Mouse (Mus musculus): ENCODE data around the gene Strn. TPM values are rescaled to one million over a fixed set of nuclear protein-coding genes. Genes with fewer than 3 reads are reported as not detected.

The Strn gene
- polyA plus RNA-seq, 1 experiment from 2014 or later = 2.2 TPM

DNA sequence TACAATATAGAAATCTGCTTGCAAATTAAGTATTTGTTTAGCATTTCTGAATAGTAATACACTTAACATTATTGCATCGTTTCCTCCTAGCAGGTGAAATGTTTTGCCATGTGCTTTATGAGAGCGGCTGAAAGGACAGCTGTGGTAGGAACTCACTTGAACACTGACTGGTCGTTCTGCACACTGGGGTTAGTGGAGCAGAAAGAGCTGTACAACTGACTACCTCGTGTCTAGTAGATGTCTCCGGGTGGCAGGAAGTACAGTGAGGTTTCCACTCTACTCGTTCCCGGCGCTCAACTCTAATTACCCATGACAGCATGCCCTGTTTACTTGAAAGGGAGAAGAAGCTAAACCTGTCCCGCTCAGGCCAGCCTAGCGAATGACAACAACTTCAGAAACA, 82.2 kb downstream of the Strn start:
- Histone ChIP-seq H3K27ac (replicated peaks) (no peak overlapping the region), H3K4me2 (no peak overlapping the region), H3K27me3 (no peaks in the 10 kb centered on the region), H3K4me3 (replicated peaks) (no peak overlapping the region), H3K9ac (no peak overlapping the region), H3K9me3 (replicated peaks) (no peaks in the 10 kb centered on the region), H3K4me1 (replicated peaks) (no peaks in the 10 kb centered on the region), H3K36me3 (replicated peaks) (peaks cover 41% of the 10 kb centered on the region)
- ATAC-seq (ENCODE audit: insufficient read depth) = no peak
- WGBS (ENCODE audit: insufficient replicate concordance) = 80% methylated on average over 10 of the region's 10 CpGs

DNA sequence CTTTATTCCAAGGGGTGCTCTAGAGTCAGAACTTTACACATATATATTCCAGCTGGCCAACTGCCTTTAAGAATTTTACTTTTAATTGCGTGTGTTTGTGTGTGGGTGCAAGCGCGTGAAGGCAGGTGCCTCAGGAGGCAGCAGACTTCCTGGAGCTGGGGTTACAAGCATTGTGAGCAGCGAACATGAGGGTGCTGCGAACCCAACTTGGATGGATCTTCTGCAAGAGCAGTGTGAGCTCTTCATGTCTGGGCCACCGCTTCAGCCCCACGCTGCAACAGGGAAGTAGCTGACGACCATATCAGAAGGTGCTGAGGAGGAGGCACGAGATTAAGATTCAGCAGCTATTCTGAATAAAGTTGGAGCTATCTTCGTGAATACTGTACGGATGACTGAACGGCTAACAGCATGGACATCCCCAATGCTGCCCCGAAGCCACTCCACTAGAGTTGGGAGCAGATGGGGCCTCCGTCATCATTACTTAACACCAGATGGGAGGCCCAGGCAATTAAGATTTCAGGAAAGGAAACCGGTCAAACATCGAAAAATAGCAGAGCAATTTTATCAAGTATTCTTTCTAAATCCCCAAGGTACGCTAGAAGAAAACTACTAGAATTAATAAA, 93.0 kb downstream of the Strn start:
- Histone ChIP-seq H3K4me1 (replicated peaks) (no peaks in the 10 kb centered on the region), H3K36me3 (replicated peaks) (no peaks in the 10 kb centered on the region), H3K4me3 (replicated peaks) (no peak overlapping the region), H3K9ac (no peak overlapping the region), H3K9me3 (replicated peaks) (no peaks in the 10 kb centered on the region), H3K4me2 (no peak overlapping the region), H3K27ac (replicated peaks) (no peak overlapping the region), H3K27me3 (no peaks in the 10 kb centered on the region)
- WGBS (ENCODE audit: insufficient replicate concordance) = 78% methylated on average over 17 of the region's 17 CpGs
- ATAC-seq (ENCODE audit: insufficient read depth) = no peak

DNA sequence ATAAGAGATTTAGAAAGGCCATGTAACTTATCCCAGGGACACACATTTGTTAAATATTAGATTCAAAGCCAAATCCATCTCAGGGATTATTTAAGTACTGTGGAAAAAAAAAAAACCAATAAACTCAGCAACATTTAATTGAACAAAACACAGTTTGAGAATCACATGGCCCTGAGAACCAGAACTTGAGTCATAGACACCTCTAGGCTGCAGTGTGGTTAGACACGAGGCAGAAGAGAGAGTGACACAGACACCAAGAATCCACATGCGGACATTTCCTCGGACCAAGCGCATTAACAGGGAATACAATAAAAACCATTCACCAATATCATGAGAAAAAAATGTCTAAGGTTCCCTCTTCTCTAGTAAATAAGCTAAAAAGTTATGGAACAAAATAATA, 94.7 kb downstream of the Strn start:
- H3K9ac ChIP-seq = no peak overlapping the region
- no peak for ATAC-seq (ENCODE audit: insufficient read depth)
- no peaks in the 10 kb centered on the region for H3K27me3 ChIP-seq
- no peaks in the 10 kb centered on the region for H3K4me1 ChIP-seq (replicated peaks)
- no peak overlapping the region for H3K4me3 ChIP-seq (replicated peaks)
- H3K9me3 ChIP-seq (replicated peaks) = no peaks in the 10 kb centered on the region
- no peak overlapping the region for H3K27ac ChIP-seq (replicated peaks)
- WGBS (ENCODE audit: insufficient replicate concordance) = 79% methylated on average over 4 of the region's 4 CpGs
- H3K4me2 ChIP-seq = no peak overlapping the region
- H3K36me3 ChIP-seq (replicated peaks) = no peaks in the 10 kb centered on the region

DNA sequence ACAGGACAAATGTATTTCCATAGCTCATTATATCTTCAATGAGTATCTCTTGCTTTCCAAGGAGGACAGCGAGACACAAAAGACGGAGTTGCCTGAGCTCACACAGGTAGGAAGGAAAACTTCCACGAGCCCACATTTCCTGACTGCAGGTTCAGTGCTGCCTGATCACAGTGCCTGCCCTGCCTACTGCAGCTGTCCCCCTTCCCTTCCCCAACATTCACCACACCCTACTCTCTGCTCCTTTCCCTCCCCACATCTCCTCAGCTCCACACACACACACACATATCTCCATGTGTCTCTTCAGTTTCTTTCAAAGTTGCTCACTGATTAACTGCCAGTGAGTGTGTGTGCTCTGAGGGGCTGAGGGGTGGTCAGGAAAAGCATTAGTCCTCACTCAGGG, 96.6 kb downstream of the Strn start:
- H3K27me3 ChIP-seq = no peaks in the 10 kb centered on the region
- no peak overlapping the region for H3K4me2 ChIP-seq
- no peak overlapping the region for H3K27ac ChIP-seq (replicated peaks)
- no peak overlapping the region for H3K9ac ChIP-seq
- H3K9me3 ChIP-seq (replicated peaks) = no peaks in the 10 kb centered on the region
- H3K36me3 ChIP-seq (replicated peaks) = no peaks in the 10 kb centered on the region
- 75% methylated on average over 3 of the region's 3 CpGs for WGBS (ENCODE audit: insufficient replicate concordance)
- no peak for ATAC-seq (ENCODE audit: insufficient read depth)
- H3K4me3 ChIP-seq (replicated peaks) = no peak overlapping the region
- no peaks in the 10 kb centered on the region for H3K4me1 ChIP-seq (replicated peaks)

DNA sequence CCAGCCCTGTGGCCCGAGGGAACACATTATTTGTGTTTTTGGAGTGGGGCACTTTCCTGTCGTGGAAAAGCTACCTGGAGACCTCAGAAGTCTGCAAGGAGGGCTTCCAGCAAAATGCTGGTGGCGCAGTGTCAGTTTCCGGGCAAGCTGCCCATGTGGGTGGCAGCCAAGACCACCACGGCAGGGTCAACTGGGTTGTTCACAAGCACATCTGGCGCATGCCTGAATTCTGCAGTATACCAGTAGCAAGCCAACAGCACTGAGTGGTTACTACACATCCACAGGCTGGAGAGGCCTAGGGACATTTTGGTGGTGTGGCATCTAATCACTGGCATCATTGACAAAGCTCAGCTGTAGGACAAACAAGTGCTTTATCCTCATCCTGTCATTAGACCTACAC, 97.9 kb downstream of the Strn start:
- ATAC-seq (ENCODE audit: insufficient read depth) = no peak
- no peak overlapping the region for H3K27ac ChIP-seq (replicated peaks)
- no peak overlapping the region for H3K9ac ChIP-seq
- no peaks in the 10 kb centered on the region for H3K36me3 ChIP-seq (replicated peaks)
- WGBS (ENCODE audit: insufficient replicate concordance) = 69% methylated on average over 6 of the region's 6 CpGs
- H3K4me3 ChIP-seq (replicated peaks) = no peak overlapping the region
- H3K27me3 ChIP-seq = no peaks in the 10 kb centered on the region
- no peaks in the 10 kb centered on the region for H3K4me1 ChIP-seq (replicated peaks)
- no peaks in the 10 kb centered on the region for H3K9me3 ChIP-seq (replicated peaks)
- H3K4me2 ChIP-seq = no peak overlapping the region

DNA sequence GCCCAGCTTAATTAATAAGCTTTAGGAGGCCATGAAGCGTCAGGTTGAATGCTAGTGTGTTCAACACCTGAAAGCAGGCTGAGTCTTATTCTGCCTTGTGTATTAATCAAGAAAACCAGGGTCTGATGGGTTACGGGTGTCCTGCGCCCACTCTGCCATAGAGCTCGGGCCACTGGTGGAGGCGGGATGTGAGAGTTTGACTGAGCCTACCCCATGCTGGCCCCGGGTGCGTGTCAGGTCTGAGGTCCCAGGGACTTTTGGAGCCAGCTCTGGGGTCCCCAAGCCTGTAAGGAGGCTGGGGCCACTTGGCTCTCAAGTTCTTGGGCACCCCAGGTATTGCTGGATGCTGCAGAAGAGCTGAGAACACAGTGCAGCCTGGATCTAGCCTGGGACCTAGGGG, 99.9 kb downstream of the Strn start:
- no peaks in the 10 kb centered on the region for H3K36me3 ChIP-seq (replicated peaks)
- no peaks in the 10 kb centered on the region for H3K4me1 ChIP-seq (replicated peaks)
- no peak overlapping the region for H3K4me3 ChIP-seq (replicated peaks)
- WGBS (ENCODE audit: insufficient replicate concordance) = 72% methylated on average over 7 of the region's 7 CpGs
- no peaks in the 10 kb centered on the region for H3K9me3 ChIP-seq (replicated peaks)
- no peaks in the 10 kb centered on the region for H3K27me3 ChIP-seq
- ATAC-seq (ENCODE audit: insufficient read depth) = no peak
- no peak overlapping the region for H3K9ac ChIP-seq
- H3K4me2 ChIP-seq = no peak overlapping the region
- H3K27ac ChIP-seq (replicated peaks) = no peak overlapping the region

DNA sequence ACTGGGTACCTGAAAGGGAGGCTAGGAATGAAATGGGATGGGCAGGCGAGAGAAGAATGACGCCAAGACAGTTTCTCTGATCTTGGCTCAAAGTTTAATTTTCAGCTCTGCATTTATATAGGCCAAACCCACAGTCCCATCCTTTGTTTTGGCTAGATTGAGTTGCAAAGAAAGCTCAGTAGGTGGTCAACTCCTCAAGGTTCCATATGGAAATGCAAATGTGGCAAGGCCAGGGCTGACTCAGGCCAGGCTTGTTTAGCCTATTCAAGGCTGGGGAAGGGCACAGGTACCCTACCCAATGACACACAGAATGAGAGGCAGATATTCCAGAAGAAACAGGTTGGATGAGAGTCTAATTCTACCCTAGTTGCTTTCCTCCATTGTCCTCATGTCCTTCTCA, 101.4 kb downstream of the Strn start:
- Histone ChIP-seq H3K9me3 (replicated peaks) (no peaks in the 10 kb centered on the region), H3K9ac (no peak overlapping the region), H3K27ac (replicated peaks) (no peak overlapping the region), H3K36me3 (replicated peaks) (no peaks in the 10 kb centered on the region), H3K27me3 (no peaks in the 10 kb centered on the region), H3K4me3 (replicated peaks) (no peak overlapping the region), H3K4me2 (no peak overlapping the region), H3K4me1 (replicated peaks) (no peaks in the 10 kb centered on the region)
- ATAC-seq (ENCODE audit: insufficient read depth) = no peak
- WGBS (ENCODE audit: insufficient replicate concordance) = 56% methylated on average over 2 of the region's 2 CpGs

DNA sequence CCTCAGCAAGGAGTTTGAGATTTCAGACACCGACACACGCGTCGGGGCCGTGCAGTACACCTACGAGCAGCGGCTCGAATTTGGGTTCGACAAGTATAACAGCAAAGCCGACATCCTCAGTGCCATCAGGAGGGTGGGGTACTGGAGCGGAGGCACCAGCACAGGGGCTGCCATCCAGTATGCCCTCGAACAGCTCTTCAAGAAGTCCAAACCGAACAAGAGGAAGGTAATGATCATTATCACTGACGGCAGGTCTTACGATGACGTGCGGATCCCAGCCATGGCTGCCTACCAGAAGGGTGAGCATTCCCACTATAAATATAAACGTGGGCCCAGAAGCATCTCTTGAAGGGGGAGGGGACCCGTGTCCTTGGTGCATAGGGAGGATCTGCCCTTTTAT, 112.1 kb downstream of the Strn start:
- Histone ChIP-seq H3K4me1 (replicated peaks) (no peaks in the 10 kb centered on the region), H3K4me2 (no peak overlapping the region), H3K9me3 (replicated peaks) (no peaks in the 10 kb centered on the region), H3K9ac (no peak overlapping the region), H3K36me3 (replicated peaks) (no peaks in the 10 kb centered on the region), H3K27ac (replicated peaks) (no peak overlapping the region), H3K4me3 (replicated peaks) (no peak overlapping the region), H3K27me3 (no peaks in the 10 kb centered on the region)
- ATAC-seq (ENCODE audit: insufficient read depth) = no peak
- WGBS (ENCODE audit: insufficient replicate concordance) = 83% methylated on average over 19 of the region's 19 CpGs

DNA sequence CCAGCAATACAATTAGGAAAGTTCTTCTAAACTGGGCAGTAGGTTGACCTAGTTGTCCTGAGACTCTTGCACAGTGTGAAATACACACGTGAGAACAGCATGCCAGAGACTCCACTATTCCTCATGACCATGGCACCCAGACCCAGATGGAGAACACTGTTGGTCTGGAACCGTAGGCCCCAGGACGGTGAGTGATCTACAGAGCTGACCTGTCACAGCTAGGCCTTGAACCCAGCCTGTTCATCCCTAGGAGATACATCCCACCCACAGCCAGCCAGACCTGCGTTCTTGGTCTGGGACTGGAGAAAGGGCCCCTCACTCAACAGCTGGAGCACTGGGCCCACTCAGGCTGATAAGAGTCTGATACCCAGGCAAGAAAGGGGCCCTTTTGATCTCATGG, 115.1 kb downstream of the Strn start:
- WGBS (ENCODE audit: insufficient replicate concordance) = 61% methylated on average over 4 of the region's 4 CpGs
- Histone ChIP-seq H3K9me3 (replicated peaks) (no peaks in the 10 kb centered on the region), H3K4me2 (no peak overlapping the region), H3K27me3 (no peaks in the 10 kb centered on the region), H3K27ac (replicated peaks) (no peak overlapping the region), H3K4me1 (replicated peaks) (no peaks in the 10 kb centered on the region), H3K4me3 (replicated peaks) (no peak overlapping the region), H3K36me3 (replicated peaks) (no peaks in the 10 kb centered on the region), H3K9ac (no peak overlapping the region)
- ATAC-seq (ENCODE audit: insufficient read depth) = no peak

DNA sequence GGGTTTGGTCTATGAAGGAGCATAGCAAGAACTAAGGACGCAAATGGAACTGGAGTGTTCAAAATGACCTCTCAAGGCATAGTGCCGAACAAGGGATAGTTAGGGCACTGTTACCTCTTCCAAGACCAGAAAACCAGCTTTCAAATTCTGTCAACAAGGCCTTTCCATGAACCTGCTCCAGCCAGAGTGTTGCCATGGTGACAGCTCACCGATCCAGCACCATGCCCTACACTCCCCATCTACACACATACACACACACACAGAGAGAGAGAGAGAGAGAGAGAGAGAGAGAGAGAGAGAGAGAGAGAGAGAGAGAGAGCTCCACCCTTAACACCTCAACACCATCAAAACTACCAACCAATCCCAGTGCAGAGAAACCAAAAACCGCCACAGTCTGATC, 116.3 kb downstream of the Strn start:
- 63% methylated on average over 4 of the region's 4 CpGs for WGBS (ENCODE audit: insufficient replicate concordance)
- Histone ChIP-seq H3K9me3 (replicated peaks) (no peaks in the 10 kb centered on the region), H3K4me2 (no peak overlapping the region), H3K27me3 (no peaks in the 10 kb centered on the region), H3K4me1 (replicated peaks) (no peaks in the 10 kb centered on the region), H3K36me3 (replicated peaks) (no peaks in the 10 kb centered on the region), H3K9ac (no peak overlapping the region), H3K4me3 (replicated peaks) (no peak overlapping the region), H3K27ac (replicated peaks) (no peak overlapping the region)
- no peak for ATAC-seq (ENCODE audit: insufficient read depth)

DNA sequence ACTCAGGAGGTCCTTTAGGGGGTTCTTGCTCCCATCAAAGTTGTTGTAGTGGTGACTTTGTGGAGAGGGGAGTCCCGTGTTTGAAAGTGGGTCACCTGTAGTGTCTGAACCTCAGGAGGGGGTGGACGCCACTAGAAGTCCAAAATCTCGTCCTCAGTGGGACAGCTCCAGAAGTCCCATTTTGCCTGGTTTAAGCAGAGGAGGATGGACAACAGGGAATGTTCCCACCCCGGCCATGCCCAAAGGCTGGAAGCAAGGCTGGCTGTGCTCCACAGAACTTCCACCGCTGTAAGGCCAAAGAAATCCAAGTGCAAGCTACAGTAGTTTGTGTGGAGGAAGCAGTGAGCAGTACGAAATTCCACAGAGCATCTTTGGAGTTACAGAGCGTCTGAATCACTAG, 117.0 kb downstream of the Strn start:
- Histone ChIP-seq H3K27me3 (no peaks in the 10 kb centered on the region), H3K4me1 (replicated peaks) (no peaks in the 10 kb centered on the region), H3K36me3 (replicated peaks) (no peaks in the 10 kb centered on the region), H3K4me2 (no peak overlapping the region), H3K27ac (replicated peaks) (no peak overlapping the region), H3K4me3 (replicated peaks) (no peak overlapping the region), H3K9ac (no peak overlapping the region), H3K9me3 (replicated peaks) (no peaks in the 10 kb centered on the region)
- no peak for ATAC-seq (ENCODE audit: insufficient read depth)
- WGBS (ENCODE audit: insufficient replicate concordance) = 68% methylated on average over 7 of the region's 7 CpGs

DNA sequence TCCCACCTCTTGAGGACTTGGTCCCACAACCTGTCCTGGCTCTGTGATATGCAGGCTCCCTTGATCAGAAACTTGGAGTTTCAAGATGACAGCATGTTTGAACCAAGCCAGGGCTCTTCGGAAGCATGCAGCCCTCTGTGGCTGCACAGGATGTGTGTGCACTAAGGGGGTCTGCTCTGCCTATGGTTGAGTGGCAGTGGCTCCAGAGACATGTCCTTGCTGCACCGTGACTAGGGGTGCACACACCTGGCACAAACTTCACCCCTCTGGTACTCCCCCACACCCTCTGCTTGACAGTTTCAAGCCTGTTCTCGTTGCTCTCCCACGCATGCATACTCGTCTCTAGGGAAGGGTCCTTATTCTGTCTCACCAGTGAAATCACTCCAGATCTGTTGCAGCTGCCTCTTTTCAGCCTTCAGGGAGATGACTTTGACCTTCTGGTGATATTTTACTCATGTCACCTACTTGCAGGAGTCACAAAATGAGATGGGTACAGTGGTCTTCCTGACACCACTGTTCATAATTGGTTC, 118.8 kb downstream of the Strn start:
- no peaks in the 10 kb centered on the region for H3K9me3 ChIP-seq (replicated peaks)
- 59% methylated on average over 5 of the region's 5 CpGs for WGBS (ENCODE audit: insufficient replicate concordance)
- H3K4me1 ChIP-seq (replicated peaks) = no peaks in the 10 kb centered on the region
- H3K36me3 ChIP-seq (replicated peaks) = no peaks in the 10 kb centered on the region
- no peak for ATAC-seq (ENCODE audit: insufficient read depth)
- no peak overlapping the region for H3K4me2 ChIP-seq
- H3K4me3 ChIP-seq (replicated peaks) = no peak overlapping the region
- no peak overlapping the region for H3K9ac ChIP-seq
- no peaks in the 10 kb centered on the region for H3K27me3 ChIP-seq
- no peak overlapping the region for H3K27ac ChIP-seq (replicated peaks)

Data from liver, embryonic 15.5 days (tissue).